Comparison of ENCODE assay signal across 12 mouse cellular contexts in genomic region chr8:92602973-92603372, GRCm38 (mm10).
"Had no signal": no experiment of that assay in that cellular context is flagged by ENCODE, and none has a peak within 500 bp of the region (broad histone marks: within the 10 kb centered on the region; RNA-seq: fewer than 3 reads in every experiment).

No protein-coding gene starts in this region.

- H3K36me3 ChIP-seq: limb, embryonic 13.5 days; liver, embryonic 12.5 days; midbrain, embryonic 10.5 days; neural tube, embryonic 12.5 days had no signal

- H3K4me1 ChIP-seq: liver, embryonic 12.5 days; neural tube, embryonic 12.5 days had no signal

- H3K27ac ChIP-seq: limb, embryonic 13.5 days; liver, embryonic 12.5 days; midbrain, embryonic 10.5 days; neural tube, embryonic 12.5 days; stomach, postnatal 0 days had no signal

- ATAC-seq: liver, embryonic 12.5 days had no signal

- H3K4me2 ChIP-seq: limb, embryonic 13.5 days; liver, embryonic 12.5 days; lung, embryonic 14.5 days; neural tube, embryonic 12.5 days had no signal

- H3K9ac ChIP-seq: limb, embryonic 13.5 days; liver, embryonic 12.5 days; lung, embryonic 14.5 days; neural tube, embryonic 12.5 days had no signal

- H3K27me3 ChIP-seq: liver, embryonic 12.5 days; neural tube, embryonic 12.5 days had no signal

- H3K9me3 ChIP-seq: limb, embryonic 13.5 days; liver, embryonic 12.5 days; midbrain, embryonic 10.5 days; neural tube, embryonic 12.5 days had no signal

- DNase-seq: kidney, postnatal 14 days; left cerebral cortex, postnatal 4 days; lung, embryonic 14.5 days; lung, postnatal 10 days; lung, postnatal 4 days; midbrain, embryonic 14.5 days; thymus, postnatal 4 days had no signal

- H3K4me3 ChIP-seq: limb, embryonic 13.5 days; liver, embryonic 12.5 days; midbrain, embryonic 10.5 days; neural tube, embryonic 12.5 days had no signal
